Mouse (Mus musculus): ENCODE data around the gene Ezr. TPM values are rescaled to one million over a fixed set of nuclear protein-coding genes. Genes with fewer than 3 reads are reported as not detected.
"Not testable (repeated sequence)": the region's sequence is repeated elsewhere in the genome, so short reads cannot be mapped to it uniquely, and the experiment has no call there.

The Ezr gene
- polyA plus RNA-seq, 1 experiment = 63.0 TPM

DNA sequence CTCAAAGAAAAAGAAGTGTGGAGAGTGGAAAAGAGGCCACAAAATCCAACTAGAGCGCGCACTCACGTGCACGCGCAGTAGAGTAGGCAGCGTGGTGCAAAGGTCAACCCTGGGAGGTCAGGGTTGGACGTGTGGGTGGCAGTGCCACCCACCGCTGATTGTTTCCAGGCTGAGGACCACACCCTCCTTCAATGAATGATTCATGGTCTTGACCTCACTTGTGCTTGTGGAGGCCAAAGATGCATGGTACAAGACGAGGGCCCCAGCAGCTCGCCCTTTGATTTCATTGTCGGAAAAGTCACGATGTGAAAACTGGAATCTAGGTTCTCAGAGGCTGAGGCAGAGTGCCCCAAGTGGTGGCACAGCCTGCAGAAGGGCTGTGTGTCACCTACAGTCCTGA lies 51.0 kb downstream of the Ezr start:
- Histone ChIP-seq H3K4me1 (ENCODE audit: control insufficient read depth, insufficient read depth, insufficient read length) (no peaks in the 10 kb centered on the region), H3K36me3 (ENCODE audit: control insufficient read depth, insufficient read depth, low read length) (no peaks in the 10 kb centered on the region), H3K27ac (ENCODE audit: insufficient read depth, low read length) (no peak overlapping the region), H3K4me3 (ENCODE audit: extremely low read depth, insufficient read depth, insufficient read length) (no peak overlapping the region), H3K27me3 (ENCODE audit: control insufficient read depth, insufficient read depth, low read length) (no peaks in the 10 kb centered on the region)
- TF ChIP-seq POLR2A (IDR thresholded peaks at IDR 0.05; ENCODE audit: low read depth, low read length) (no peak), CTCF (IDR thresholded peaks at IDR 0.05; ENCODE audit: extremely low read depth, insufficient read depth, insufficient read length, insufficient replicate concordance) (no peak)
- 93% methylated on average over 12 of the region's 12 CpGs for WGBS
- no peak for DNase-seq (ENCODE audit: low read depth in 1 of 2, low spot score in 2 of 2)

DNA sequence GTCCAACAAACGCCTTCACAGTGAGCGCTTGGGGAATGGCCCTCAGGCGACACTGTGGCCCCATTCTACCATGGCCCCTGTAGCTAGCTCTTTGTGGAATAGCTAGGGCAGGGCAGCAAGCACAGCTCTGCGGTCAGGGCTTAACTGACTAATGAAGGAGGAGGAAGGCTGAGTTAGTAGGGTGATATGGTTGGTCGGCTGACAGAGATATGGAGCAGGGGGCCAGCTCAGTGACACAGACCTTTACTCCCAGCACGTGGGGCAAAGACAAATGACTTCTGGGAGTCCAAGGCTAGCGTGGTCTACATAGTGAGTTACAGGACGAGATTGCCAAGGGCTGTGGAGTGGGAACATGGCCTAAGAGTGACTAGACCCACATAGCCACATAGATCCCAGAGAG lies 51.5 kb downstream of the Ezr start:
- WGBS = 87% methylated on average over 8 of the region's 8 CpGs

DNA sequence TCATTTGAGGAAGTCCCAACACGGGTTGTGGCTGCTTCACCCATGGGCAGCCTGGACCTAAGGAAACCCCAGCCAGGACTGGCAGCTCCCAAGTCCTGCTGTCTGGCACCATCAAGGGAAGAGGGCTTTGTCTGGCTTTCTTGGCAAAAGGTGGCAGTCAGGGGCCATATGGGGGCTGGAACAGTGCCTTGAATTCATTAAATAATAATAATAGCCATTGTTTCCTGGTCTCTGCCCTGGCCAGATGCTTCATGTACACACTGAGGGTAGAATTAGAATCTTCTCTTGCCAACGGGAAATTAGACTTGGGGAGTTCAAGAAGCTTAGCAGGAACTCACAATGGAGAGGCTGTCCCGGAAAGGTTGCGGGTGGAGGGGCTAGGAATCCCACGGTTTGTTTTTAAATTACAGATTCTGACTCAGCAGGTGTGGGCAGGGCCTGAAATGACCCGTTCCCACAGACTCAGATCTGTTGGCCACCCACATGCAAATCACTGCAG lies 53.3 kb downstream of the Ezr start:
- Histone ChIP-seq H3K4me1 (ENCODE audit: control insufficient read depth, insufficient read depth, insufficient read length) (no peaks in the 10 kb centered on the region), H3K27me3 (ENCODE audit: control insufficient read depth, insufficient read depth, low read length) (no peaks in the 10 kb centered on the region), H3K36me3 (ENCODE audit: control insufficient read depth, insufficient read depth, low read length) (no peaks in the 10 kb centered on the region), H3K4me3 (ENCODE audit: extremely low read depth, insufficient read depth, insufficient read length) (no peak overlapping the region), H3K27ac (ENCODE audit: insufficient read depth, low read length) (no peak overlapping the region)
- TF ChIP-seq CTCF (IDR thresholded peaks at IDR 0.05; ENCODE audit: extremely low read depth, insufficient read depth, insufficient read length, insufficient replicate concordance) (no peak), POLR2A (IDR thresholded peaks at IDR 0.05; ENCODE audit: low read depth, low read length) (no peak)
- no peak for DNase-seq (ENCODE audit: low read depth in 1 of 2, low spot score in 2 of 2)
- 38% methylated on average over 6 of the region's 6 CpGs for WGBS

More for the DNA sequence above, 51.5 kb downstream of the Ezr start:
- Histone ChIP-seq H3K4me3 (ENCODE audit: extremely low read depth, insufficient read depth, insufficient read length) (no peak overlapping the region), H3K36me3 (ENCODE audit: control insufficient read depth, insufficient read depth, low read length) (no peaks in the 10 kb centered on the region), H3K27ac (ENCODE audit: insufficient read depth, low read length) (no peak overlapping the region), H3K27me3 (ENCODE audit: control insufficient read depth, insufficient read depth, low read length) (no peaks in the 10 kb centered on the region), H3K4me1 (ENCODE audit: control insufficient read depth, insufficient read depth, insufficient read length) (no peaks in the 10 kb centered on the region)
- DNase-seq (ENCODE audit: low read depth in 1 of 2, low spot score in 2 of 2) = no peak
- no peak for TF ChIP-seq POLR2A (IDR thresholded peaks at IDR 0.05; ENCODE audit: low read depth, low read length)
- no peak for TF ChIP-seq CTCF (IDR thresholded peaks at IDR 0.05; ENCODE audit: extremely low read depth, insufficient read depth, insufficient read length, insufficient replicate concordance)

DNA sequence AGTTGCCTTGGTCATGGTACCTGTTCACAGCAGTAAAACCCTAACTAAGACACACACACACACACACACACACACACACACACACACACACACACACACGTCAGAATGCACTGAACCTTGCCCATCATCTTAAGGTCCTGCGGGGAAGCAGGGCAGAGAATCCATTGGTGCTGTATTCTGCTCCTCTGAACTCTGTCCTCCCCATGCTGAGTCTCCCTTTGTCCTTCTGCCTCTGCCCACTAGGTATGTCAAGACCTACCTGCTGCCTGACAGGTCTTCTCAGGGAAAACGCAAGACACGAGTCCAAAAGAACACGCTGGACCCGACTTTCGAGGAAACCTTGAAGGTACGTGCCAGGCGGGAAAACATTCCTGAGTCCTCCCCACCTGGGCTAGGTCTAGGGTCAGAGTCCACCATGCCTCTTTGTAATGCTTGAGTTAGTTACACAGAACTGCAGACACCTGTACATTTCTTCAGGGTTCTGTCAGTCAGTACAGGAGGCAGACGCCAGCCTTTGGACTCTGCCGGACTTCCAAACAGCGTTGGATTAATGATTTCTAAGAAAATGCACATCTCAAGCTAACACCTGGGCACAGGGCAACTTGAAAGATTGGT lies 54.5 kb downstream of the Ezr start:
- H3K27ac ChIP-seq (ENCODE audit: insufficient read depth, low read length) = no peak overlapping the region
- H3K4me3 ChIP-seq (ENCODE audit: extremely low read depth, insufficient read depth, insufficient read length) = no peak overlapping the region
- no peaks in the 10 kb centered on the region for H3K36me3 ChIP-seq (ENCODE audit: control insufficient read depth, insufficient read depth, low read length)
- WGBS = 96% methylated on average over 12 of the region's 12 CpGs
- no peaks in the 10 kb centered on the region for H3K4me1 ChIP-seq (ENCODE audit: control insufficient read depth, insufficient read depth, insufficient read length)
- no peak for DNase-seq (ENCODE audit: low read depth in 1 of 2, low spot score in 2 of 2)
- TF ChIP-seq CTCF (IDR thresholded peaks at IDR 0.05; ENCODE audit: extremely low read depth, insufficient read depth, insufficient read length, insufficient replicate concordance) = no peak
- TF ChIP-seq POLR2A (IDR thresholded peaks at IDR 0.05; ENCODE audit: low read depth, low read length) = no peak
- H3K27me3 ChIP-seq (ENCODE audit: control insufficient read depth, insufficient read depth, low read length) = no peaks in the 10 kb centered on the region

DNA sequence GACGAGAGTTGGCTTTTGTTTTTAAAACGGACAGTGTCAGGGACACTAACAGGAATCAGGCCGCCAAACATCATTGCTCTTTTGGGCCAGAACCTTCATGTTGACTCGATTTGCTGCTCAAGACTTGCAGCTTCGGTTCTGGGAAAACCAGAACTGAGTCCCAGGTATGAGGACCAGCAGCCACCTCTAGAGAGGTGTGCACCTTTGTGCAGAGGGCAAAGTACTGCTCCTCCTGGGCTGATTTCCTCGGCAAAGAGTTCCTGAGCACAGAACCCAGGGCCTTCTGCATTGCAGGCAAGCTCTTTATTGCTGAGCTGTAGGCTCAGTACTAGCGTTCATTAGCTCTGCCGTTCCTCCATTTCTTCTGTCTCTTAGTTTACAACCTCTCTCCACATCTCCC lies 68.6 kb downstream of the Ezr start:
- not testable (repeated sequence) for H3K36me3 ChIP-seq (ENCODE audit: control insufficient read depth, insufficient read depth, low read length); H3K4me1 ChIP-seq (ENCODE audit: control insufficient read depth, insufficient read depth, insufficient read length); H3K4me3 ChIP-seq (ENCODE audit: extremely low read depth, insufficient read depth, insufficient read length); DNase-seq (ENCODE audit: low read depth in 1 of 2, low spot score in 2 of 2); H3K27me3 ChIP-seq (ENCODE audit: control insufficient read depth, insufficient read depth, low read length); H3K27ac ChIP-seq (ENCODE audit: insufficient read depth, low read length)
- 83% methylated on average over 8 of the region's 8 CpGs for WGBS

DNA sequence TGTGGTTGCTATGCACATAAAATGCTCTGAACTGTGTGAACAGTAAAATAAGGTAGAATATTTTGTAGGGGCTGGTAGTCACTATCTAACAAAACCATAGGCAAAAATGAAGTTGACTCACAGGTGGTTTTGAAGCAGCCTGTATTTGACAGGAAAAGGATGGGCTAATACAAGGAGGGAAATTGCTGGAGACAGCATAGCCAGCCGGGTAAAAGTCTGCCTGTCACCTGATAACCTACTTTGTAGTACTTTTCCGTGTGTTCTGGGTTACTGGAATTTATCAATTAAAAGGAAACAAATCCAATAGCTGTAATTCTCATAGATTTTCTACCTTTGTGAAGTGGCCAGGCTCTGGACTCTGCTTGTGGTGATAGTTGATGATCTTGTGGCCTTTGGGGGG lies 69.1 kb downstream of the Ezr start:
- not testable (repeated sequence) for H3K27ac ChIP-seq (ENCODE audit: insufficient read depth, low read length); H3K4me1 ChIP-seq (ENCODE audit: control insufficient read depth, insufficient read depth, insufficient read length); DNase-seq (ENCODE audit: low read depth in 1 of 2, low spot score in 2 of 2); H3K4me3 ChIP-seq (ENCODE audit: extremely low read depth, insufficient read depth, insufficient read length); H3K36me3 ChIP-seq (ENCODE audit: control insufficient read depth, insufficient read depth, low read length); H3K27me3 ChIP-seq (ENCODE audit: control insufficient read depth, insufficient read depth, low read length)
- 78% methylated on average over 2 of the region's 2 CpGs for WGBS

DNA sequence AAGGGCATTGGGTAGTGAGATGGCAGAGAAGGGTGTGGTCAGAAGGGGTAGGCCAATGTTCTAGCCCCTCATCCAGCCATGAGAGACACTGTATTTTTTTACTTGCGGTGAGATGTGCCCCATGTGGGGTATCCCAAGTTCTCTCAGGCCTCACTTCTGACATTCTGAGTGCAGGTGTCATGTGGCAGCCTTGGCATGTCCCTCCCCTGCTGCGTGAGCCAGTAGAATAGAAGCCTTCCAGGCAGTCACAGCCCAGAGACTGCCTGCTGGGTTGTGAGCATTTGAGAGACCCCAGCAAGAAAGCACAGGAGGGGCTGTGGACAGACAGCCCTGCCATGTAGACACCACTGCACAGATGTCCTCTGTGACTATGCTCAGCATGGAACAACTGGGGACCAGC lies 74.4 kb downstream of the Ezr start:
- not testable (repeated sequence) for H3K27ac ChIP-seq (ENCODE audit: insufficient read depth, low read length); H3K4me3 ChIP-seq (ENCODE audit: extremely low read depth, insufficient read depth, insufficient read length); H3K36me3 ChIP-seq (ENCODE audit: control insufficient read depth, insufficient read depth, low read length); H3K27me3 ChIP-seq (ENCODE audit: control insufficient read depth, insufficient read depth, low read length); DNase-seq (ENCODE audit: low read depth in 1 of 2, low spot score in 2 of 2); H3K4me1 ChIP-seq (ENCODE audit: control insufficient read depth, insufficient read depth, insufficient read length)
- 96% methylated on average over 2 of the region's 2 CpGs for WGBS

DNA sequence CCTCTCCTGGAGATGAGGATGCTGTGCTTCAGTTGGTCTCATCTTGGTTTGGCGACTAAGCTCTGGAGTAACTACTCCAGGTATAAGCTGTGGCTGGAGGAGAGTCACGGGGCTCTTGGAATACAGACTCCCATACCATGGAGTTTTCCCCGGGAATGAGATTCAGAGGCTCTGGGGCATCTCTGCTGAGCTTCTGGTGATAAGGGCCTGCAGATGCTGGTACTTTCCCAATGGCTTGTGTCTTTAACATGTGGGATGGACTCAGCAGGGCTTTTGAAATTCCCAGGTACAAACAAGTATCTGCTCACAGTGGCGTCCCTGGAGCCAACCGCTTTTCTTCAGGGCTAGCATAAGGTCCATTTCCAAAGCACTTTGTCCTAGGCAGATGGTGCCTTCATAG lies 75.2 kb downstream of the Ezr start:
- 91% methylated on average over 5 of the region's 5 CpGs for WGBS
- not testable (repeated sequence) for DNase-seq (ENCODE audit: low read depth in 1 of 2, low spot score in 2 of 2)

DNA sequence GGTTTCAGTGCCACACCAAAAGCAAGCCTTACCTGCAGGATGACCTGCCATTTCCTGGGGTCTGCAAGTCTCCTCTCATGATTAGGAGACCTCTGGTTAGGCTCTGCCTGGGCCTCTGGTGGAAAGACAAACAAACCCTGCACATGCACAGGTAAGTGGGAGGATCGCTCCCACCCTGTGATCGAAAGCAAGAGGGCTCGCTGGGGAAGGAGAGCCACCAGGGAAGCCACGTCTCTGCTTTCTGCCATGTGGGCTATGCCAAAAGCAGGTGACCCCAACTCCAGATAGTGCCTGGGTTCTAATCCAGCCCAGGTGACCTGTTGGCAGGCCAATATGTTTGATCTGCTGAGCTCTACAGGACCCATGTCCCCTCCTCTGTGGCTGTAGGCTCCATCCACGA lies 76.1 kb downstream of the Ezr start:
- H3K27me3 ChIP-seq (ENCODE audit: control insufficient read depth, insufficient read depth, low read length); DNase-seq (ENCODE audit: low read depth in 1 of 2, low spot score in 2 of 2); H3K27ac ChIP-seq (ENCODE audit: insufficient read depth, low read length); H3K4me1 ChIP-seq (ENCODE audit: control insufficient read depth, insufficient read depth, insufficient read length); H3K4me3 ChIP-seq (ENCODE audit: extremely low read depth, insufficient read depth, insufficient read length); H3K36me3 ChIP-seq (ENCODE audit: control insufficient read depth, insufficient read depth, low read length): not testable (repeated sequence)
- WGBS = 95% methylated on average over 5 of the region's 5 CpGs

More for the DNA sequence above, 75.2 kb downstream of the Ezr start:
- not testable (repeated sequence) for H3K27ac ChIP-seq (ENCODE audit: insufficient read depth, low read length); H3K27me3 ChIP-seq (ENCODE audit: control insufficient read depth, insufficient read depth, low read length); H3K4me3 ChIP-seq (ENCODE audit: extremely low read depth, insufficient read depth, insufficient read length); H3K4me1 ChIP-seq (ENCODE audit: control insufficient read depth, insufficient read depth, insufficient read length); H3K36me3 ChIP-seq (ENCODE audit: control insufficient read depth, insufficient read depth, low read length)

DNA sequence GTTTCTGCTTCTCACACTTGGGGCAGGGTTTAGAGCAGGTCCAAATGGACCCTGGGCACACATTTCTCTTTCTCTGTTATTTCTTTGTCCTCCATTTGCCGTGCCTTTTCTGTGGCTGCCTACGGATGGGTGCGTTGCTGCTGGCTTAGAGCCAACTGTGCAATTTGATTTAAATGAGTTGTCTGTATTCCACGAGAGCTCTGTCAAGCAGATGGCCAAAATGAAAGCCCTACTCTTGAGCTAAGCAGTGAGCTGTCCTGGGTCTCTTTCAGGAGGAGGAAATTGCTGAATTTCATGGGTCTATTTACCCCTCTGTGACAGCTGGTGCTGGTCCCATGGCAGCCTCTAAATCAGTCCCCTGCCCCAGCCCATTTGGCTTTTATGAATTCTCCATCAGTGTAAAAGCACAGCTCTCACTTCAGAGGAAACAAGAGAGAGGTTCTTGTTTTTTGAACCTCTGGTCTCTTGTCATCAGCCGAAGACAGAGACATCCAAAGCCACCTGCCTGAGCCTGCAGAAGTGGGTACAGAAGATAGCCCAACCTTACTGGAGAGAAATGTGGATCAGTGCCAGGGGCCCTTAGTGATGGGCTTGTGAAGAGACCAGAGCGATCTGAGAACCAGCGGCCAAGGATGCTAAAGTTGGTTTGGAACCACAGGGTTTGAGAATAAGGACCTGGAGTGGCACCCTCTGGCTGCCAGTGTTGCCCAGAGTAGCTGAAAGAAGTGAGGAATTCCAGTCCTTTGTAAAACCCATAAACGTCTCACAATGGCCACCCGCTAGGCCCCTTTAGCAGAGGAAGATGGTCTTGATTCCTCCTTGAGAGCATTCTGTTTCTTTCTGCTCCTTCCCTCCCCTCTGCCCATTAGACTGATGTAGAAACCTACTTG lies 79.0 kb downstream of the Ezr start:
- DNase-seq (ENCODE audit: low read depth in 1 of 2, low spot score in 2 of 2); H3K4me3 ChIP-seq (ENCODE audit: extremely low read depth, insufficient read depth, insufficient read length); H3K27ac ChIP-seq (ENCODE audit: insufficient read depth, low read length); H3K36me3 ChIP-seq (ENCODE audit: control insufficient read depth, insufficient read depth, low read length); H3K27me3 ChIP-seq (ENCODE audit: control insufficient read depth, insufficient read depth, low read length); H3K4me1 ChIP-seq (ENCODE audit: control insufficient read depth, insufficient read depth, insufficient read length): not testable (repeated sequence)
- WGBS = 80% methylated on average over 9 of the region's 9 CpGs
